Mouse (Mus musculus) C2C12 (cell line): ENCODE measurements around the gene Trim43a.

Experiments
- CEBPB ChIP-seq: IDR thresholded peaks from one replicate; pipeline ENCODE4 v1.6.1; 2011; ENCODE audit warnings: low read depth, mild to moderate bottlenecking, control low read depth, moderate library complexity
- CTCF ChIP-seq: IDR thresholded peaks from one replicate; pipeline ENCODE4 v1.5.1; 2011; ENCODE audit not compliant: control insufficient read depth, insufficient read depth, insufficient read length
- FOSL1 ChIP-seq: IDR thresholded peaks from one replicate; pipeline ENCODE4 v1.8.0; 2011; ENCODE audit warnings: mild to moderate bottlenecking, low read length; ENCODE audit not compliant: poor library complexity, insufficient read depth, severe bottlenecking

DNA sequence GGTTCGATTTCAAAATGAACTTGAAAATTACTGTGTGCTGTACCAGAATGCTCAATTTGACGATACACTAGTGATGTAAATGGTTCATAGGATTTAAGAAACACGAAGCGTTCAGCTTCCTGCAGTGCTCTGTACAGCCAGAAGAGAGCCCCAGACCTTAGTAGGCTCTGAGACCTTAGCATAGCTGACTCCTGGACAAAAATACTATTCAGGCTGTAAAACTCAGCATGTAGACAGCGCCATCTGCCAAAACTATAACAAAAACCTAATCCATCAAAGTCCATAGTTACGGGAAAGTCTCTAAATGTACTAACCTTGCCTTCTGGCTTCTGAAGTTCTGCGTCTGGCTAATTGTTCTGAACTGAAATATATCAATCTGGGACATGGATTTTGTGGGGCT is 33.4 kb upstream of the Trim43a start:
- TF ChIP-seq CTCF, result peak; percentile 1
- no peak for TF ChIP-seq FOSL1
- TF ChIP-seq CEBPB, result no peak
